Mouse (Mus musculus) hindbrain, embryonic 16.5 days (tissue): ENCODE results near the gene Mtmr12. TPM values are rescaled to one million over a fixed set of nuclear protein-coding genes. Genes with fewer than 3 reads are reported as not detected.
A peak's percentile ranks its signal among the peaks of the same experiment; 100 is the strongest.

Source experiments
- ATAC-seq: fragments of 200-750 bp; cut with Nextera tagmentation; 2 replicates; pipeline ENCODE4 v1.8.0; 2017; ENCODE audit warnings: moderate TSS enrichment, moderate library complexity
- H3K27ac ChIP-seq: fragments of 300-500 bp; sonication (generic); 2 replicates; pipeline ENCODE4 v1.5.1; 2014; ENCODE audit warnings: low read depth, mild to moderate bottlenecking, control low read depth, low read length, moderate library complexity
- H3K27me3 ChIP-seq: fragments of 300-500 bp; sonication (generic); replicated peaks from 2 replicates; pipeline ENCODE4 v1.6.1; 2014; ENCODE audit warnings: low read length; ENCODE audit not compliant: control insufficient read depth, insufficient read depth
- H3K36me3 ChIP-seq: fragments of 300-500 bp; sonication (generic); 2 replicates; pipeline ENCODE4 v1.6.1; 2014; ENCODE audit warnings: mild to moderate bottlenecking, low read length, moderate library complexity, mixed read lengths; ENCODE audit not compliant: control insufficient read depth, insufficient read depth
- H3K4me1 ChIP-seq: fragments of 300-500 bp; sonication (generic); 2 replicates; pipeline ENCODE4 v1.6.1; 2014; ENCODE audit warnings: low read depth, low read length; ENCODE audit not compliant: control insufficient read depth, insufficient read depth
- H3K4me2 ChIP-seq: fragments of 300-500 bp; sonication (generic); 2 replicates; pipeline ENCODE4 v1.6.1; 2014; ENCODE audit warnings: mild to moderate bottlenecking, low read length, control low read depth, moderate library complexity
- H3K4me3 ChIP-seq: fragments of 300-500 bp; sonication (generic); 2 replicates; pipeline ENCODE4 v1.5.1; 2014; ENCODE audit warnings: mild to moderate bottlenecking, low read length, control low read depth, moderate library complexity
- H3K9ac ChIP-seq: fragments of 300-500 bp; sonication (generic); 2 replicates; pipeline ENCODE4 v1.6.1; 2014; ENCODE audit warnings: low read depth, mild to moderate bottlenecking, control low read depth, low read length, moderate library complexity
- H3K9me3 ChIP-seq: fragments of 300-500 bp; sonication (generic); 2 replicates; pipeline ENCODE4 v1.6.1; 2014; ENCODE audit warnings: mild to moderate bottlenecking, low read length, moderate library complexity; ENCODE audit not compliant: control insufficient read depth
- WGBS: fragments of 180-500 bp; shearing (Covaris S2); extraction: QIAGEN DNeasy Blood & Tissue Kit; methylation state at CpG from one replicate; pipeline ENCODE4 v1.1.7; 2014; 5-methylcytosine and 5-hydroxymethylcytosine counted together
- polyA plus RNA-seq: library from polyadenylated mRNA; unstranded; fragments of >200 nt; fragmentation: Nextera tagmentation; extraction: Ambion mirVana; gene quantifications from 2 replicates; pipeline ENCODE4 v1.2.1, GENCODE M21; 2015

Mtmr12 gene
- polyA plus RNA-seq, 1 experiment from 2014 or later = 7.1 TPM

DNA sequence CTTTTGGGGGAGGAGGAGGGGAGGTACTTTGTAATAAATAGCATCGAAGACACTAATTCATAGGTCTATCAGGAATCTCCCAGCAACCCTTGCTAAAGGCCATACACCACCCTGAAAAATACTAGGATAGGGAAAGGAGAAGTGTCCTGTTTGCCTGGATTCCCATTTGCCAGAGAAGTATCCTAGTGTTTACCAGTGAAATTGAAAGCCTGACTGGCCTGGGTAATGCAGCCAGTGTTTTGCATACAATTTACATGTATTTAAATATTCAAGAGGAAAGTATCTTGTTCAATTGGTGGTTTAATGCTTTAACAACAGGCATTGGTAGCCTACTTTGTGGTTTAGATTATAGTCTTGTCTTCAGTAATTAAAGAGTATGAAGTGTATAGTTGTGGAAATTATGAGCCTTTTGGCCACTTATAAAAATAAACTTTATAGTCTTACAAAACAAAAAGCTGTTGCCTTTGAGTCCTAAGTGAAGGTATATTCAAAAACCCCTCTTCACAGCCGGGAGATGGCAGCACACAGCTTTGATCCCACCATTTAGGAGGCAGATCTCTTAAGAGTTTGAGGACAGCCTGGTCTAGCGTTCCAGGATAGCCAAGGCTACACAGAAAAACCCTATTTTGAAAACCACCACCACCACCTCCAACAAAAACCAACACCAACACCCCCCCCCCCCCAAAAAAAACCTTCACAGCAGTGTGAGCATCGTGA, 69.4 kb downstream of the Mtmr12 start:
- ATAC-seq = no peak
- 57% methylated on average over 4 of the region's 4 CpGs for whole genome bisulfite sequencing
- no peaks in the 10 kb centered on the region for H3K4me1 ChIP-seq
- no peaks in the 10 kb centered on the region for H3K9me3 ChIP-seq
- H3K27ac ChIP-seq = no peak overlapping the region
- peaks cover 12% of the 10 kb centered on the region for H3K36me3 ChIP-seq
- H3K4me2 ChIP-seq = no peak overlapping the region
- H3K27me3 ChIP-seq = no peaks in the 10 kb centered on the region
- no peak overlapping the region for H3K4me3 ChIP-seq
- no peak overlapping the region for H3K9ac ChIP-seq

DNA sequence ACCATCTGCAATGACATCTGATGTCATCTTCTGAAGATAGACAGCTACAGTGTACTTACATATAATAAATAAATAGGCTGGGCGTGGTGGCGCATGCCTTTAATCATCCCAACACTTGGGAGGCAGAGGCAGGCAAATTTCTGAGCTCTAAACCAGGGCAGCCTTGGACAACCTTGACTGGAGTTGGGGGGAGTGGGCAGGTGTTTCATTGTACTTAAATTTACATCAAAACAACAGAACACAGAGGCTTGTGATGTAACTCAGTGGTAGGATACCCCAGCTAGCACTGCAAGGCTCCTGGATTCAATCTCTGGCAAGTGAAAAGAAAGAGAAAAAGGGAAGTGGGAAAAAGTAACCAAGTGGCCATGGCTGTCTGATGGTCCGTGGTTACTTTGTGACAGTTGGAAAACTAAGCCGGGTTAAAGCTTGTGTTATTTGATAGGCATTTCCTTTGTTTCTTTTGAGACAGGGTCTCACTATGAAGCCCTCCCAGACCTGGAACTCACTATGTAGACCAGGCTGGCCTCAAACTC, 70.3 kb downstream of the Mtmr12 start:
- no peaks in the 10 kb centered on the region for H3K4me1 ChIP-seq
- H3K9ac ChIP-seq = no peak overlapping the region
- H3K36me3 ChIP-seq = peaks cover 5% of the 10 kb centered on the region
- H3K4me3 ChIP-seq = no peak overlapping the region
- H3K27me3 ChIP-seq = no peaks in the 10 kb centered on the region
- H3K9me3 ChIP-seq = no peaks in the 10 kb centered on the region
- H3K27ac ChIP-seq = no peak overlapping the region
- ATAC-seq = no peak
- WGBS = 76% methylated on average over 4 of the region's 4 CpGs
- H3K4me2 ChIP-seq = no peak overlapping the region

DNA sequence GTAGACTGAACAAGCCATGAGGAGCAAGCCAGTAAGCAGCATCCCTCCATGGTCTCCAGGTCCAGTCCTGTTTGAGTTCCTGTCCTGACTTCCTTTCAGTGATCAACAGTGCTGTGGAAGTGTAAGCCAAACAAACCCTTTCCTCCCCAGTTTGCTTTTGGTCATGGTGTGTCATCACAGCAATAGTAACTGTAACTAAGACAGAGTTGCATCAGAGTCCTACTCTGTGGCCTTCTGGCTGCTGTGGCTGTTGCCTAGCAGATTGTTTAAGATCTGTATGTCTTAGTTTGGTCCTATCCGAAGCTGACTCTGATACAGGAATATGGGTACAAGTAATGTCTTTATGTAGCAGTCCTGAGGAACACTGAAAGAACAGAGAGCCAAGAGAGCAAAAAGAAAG, 75.0 kb downstream of the Mtmr12 start:
- Histone ChIP-seq H3K4me2 (no peak overlapping the region), H3K27me3 (no peaks in the 10 kb centered on the region), H3K4me3 (no peak overlapping the region), H3K9me3 (no peaks in the 10 kb centered on the region), H3K36me3 (no peaks in the 10 kb centered on the region), H3K4me1 (no peaks in the 10 kb centered on the region), H3K9ac (no peak overlapping the region), H3K27ac (no peak overlapping the region)
- no peak for ATAC-seq
- 95% methylated on average over 1 of the region's 1 CpGs for WGBS

DNA sequence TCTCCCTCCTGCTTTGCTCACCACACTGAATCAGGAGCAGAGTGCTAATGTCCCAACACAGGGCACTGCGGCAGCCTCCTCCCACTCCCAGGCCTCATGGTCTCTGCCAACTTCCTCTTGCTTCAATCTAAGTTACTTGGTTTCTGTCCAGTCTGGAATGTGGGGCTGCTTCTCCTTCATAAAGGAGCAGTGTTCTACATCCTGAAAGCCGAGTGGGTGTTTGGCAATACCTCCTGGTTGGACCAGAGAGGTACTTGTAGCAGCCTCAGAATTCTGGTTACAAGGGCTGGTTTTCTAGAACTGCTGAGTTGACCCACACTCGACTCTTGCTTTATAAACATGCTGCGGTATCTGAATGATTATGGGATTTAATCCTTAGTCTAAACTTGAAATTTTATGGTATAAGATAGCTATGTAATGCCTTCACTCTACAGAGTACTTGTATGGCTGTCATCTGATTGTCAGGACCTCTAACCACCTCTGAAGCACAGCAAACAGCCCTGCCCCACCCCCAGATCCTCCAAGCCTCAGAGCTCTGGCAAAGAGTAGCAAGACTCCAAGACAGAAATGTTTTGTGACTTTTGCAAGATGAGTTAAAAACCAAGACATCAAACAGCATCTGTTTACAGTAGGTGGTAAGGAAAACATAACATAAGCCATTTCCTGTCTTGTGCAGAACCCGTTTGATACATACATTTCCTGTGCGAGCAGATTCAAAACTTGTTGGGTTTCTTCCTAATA, 80.1 kb downstream of the Mtmr12 start:
- Histone ChIP-seq H3K9ac (no peak overlapping the region), H3K27me3 (no peaks in the 10 kb centered on the region), H3K27ac (no peak overlapping the region), H3K4me1 (no peaks in the 10 kb centered on the region), H3K9me3 (no peaks in the 10 kb centered on the region), H3K4me3 (no peak overlapping the region), H3K36me3 (no peaks in the 10 kb centered on the region), H3K4me2 (no peak overlapping the region)
- WGBS = 79% methylated on average over 6 of the region's 6 CpGs
- ATAC-seq = peak; percentile 85

DNA sequence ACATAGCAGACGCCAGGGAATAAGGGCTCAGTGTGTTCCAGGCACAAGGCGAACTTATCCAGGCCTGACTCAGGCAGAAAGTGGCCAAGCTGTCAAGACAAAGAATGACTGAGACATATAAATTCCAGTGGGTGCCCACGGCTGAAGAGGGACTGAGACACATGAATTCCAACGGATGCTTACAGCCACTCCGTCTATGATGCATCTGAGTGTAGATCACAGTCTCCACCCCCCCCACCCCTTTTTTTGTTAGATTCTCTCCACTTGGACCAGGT, 80.6 kb downstream of the Mtmr12 start:
- Histone ChIP-seq H3K27ac (no peak overlapping the region), H3K9ac (no peak overlapping the region), H3K4me2 (no peak overlapping the region), H3K4me3 (no peak overlapping the region), H3K4me1 (no peaks in the 10 kb centered on the region), H3K9me3 (no peaks in the 10 kb centered on the region), H3K27me3 (no peaks in the 10 kb centered on the region), H3K36me3 (no peaks in the 10 kb centered on the region)
- WGBS = 78% methylated on average over 5 of the region's 5 CpGs
- ATAC-seq = no peak

DNA sequence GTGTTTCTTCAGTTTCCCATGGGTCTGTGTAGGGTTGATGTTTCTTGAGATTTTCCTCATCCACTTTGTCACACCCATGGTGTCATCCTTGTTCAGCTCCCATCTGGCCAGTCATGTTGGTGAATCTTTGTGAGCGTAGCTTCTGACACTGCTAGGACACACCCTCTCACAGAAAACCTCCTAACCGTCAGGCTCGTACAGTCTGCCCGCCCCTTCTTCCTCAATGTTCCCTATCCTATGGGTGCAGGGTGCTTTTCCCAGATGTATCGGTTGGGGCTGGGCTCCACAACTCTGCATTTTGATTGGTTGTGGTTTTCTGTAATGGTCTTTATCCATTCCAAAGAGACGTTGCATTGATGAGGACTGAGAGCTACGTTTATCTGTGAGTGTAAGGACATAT, 85.5 kb downstream of the Mtmr12 start:
- no peak for ATAC-seq
- 84% methylated on average over 7 of the region's 7 CpGs for WGBS
- no peaks in the 10 kb centered on the region for H3K36me3 ChIP-seq
- no peak overlapping the region for H3K4me3 ChIP-seq
- no peaks in the 10 kb centered on the region for H3K9me3 ChIP-seq
- no peaks in the 10 kb centered on the region for H3K4me1 ChIP-seq
- no peak overlapping the region for H3K27ac ChIP-seq
- H3K4me2 ChIP-seq = no peak overlapping the region
- H3K27me3 ChIP-seq = no peaks in the 10 kb centered on the region
- no peak overlapping the region for H3K9ac ChIP-seq

GRCm38 (mm10) chr15:12291757-12292156, 86.9 kb downstream of the Mtmr12 start:
- Histone ChIP-seq H3K27me3 (no peaks in the 10 kb centered on the region), H3K9me3 (no peaks in the 10 kb centered on the region), H3K4me3 (no peak overlapping the region), H3K36me3 (no peaks in the 10 kb centered on the region), H3K4me1 (no peaks in the 10 kb centered on the region), H3K9ac (no peak overlapping the region), H3K4me2 (no peak overlapping the region), H3K27ac (no peak overlapping the region)
- WGBS = 97% methylated on average over 2 of the region's 2 CpGs
- no peak for ATAC-seq

- Histone ChIP-seq H3K36me3 (no peaks in the 10 kb centered on the region), H3K27ac (no peak overlapping the region), H3K27me3 (no peaks in the 10 kb centered on the region), H3K9ac (no peak overlapping the region), H3K9me3 (no peaks in the 10 kb centered on the region), H3K4me3 (no peak overlapping the region), H3K4me2 (no peak overlapping the region), H3K4me1 (no peaks in the 10 kb centered on the region)
- WGBS = 75% methylated on average over 2 of the region's 2 CpGs
- no peak for ATAC-seq
Measured at GRCm38 (mm10) chr15:12296228-12296627, 91.4 kb downstream of the Mtmr12 start.

DNA sequence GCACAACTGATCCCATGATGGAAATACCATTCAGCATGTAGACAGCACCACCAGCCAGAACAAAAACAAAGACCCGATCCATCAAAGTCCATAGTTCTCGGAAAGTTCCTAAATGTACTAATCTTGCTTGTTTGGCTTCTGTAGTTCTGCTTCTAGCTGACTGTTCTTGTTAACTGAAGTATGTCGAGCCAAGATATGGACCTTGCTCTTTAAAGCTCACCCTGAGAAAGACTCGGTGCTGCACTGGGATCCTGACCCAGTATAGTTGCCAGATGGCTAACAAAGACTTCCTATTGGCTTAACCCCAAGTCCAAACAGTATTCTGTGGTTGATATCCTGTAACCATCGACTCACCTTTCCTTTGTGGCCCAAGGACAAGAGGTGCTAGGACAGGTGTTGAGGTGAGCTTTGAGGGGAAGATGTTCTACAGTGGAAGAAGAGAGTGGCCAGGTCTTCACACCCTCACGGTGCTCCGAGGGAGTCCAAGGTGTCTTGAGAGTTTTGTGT, 93.5 kb downstream of the Mtmr12 start:
- no peak overlapping the region for H3K27ac ChIP-seq
- no peaks in the 10 kb centered on the region for H3K9me3 ChIP-seq
- H3K9ac ChIP-seq = no peak overlapping the region
- H3K4me2 ChIP-seq = no peak overlapping the region
- WGBS = 90% methylated on average over 7 of the region's 7 CpGs
- H3K4me3 ChIP-seq = no peak overlapping the region
- ATAC-seq = no peak
- no peaks in the 10 kb centered on the region for H3K36me3 ChIP-seq
- no peaks in the 10 kb centered on the region for H3K27me3 ChIP-seq
- H3K4me1 ChIP-seq = no peaks in the 10 kb centered on the region
